Mouse (Mus musculus): Measurements from ENCODE around the gene Lrrk1. TPM values are rescaled to one million over a fixed set of nuclear protein-coding genes. Genes with fewer than 3 reads are reported as not detected.

The Lrrk1 gene
- polyA plus RNA-seq, 1 experiment from 2014 or later, result 3.6 TPM

DNA sequence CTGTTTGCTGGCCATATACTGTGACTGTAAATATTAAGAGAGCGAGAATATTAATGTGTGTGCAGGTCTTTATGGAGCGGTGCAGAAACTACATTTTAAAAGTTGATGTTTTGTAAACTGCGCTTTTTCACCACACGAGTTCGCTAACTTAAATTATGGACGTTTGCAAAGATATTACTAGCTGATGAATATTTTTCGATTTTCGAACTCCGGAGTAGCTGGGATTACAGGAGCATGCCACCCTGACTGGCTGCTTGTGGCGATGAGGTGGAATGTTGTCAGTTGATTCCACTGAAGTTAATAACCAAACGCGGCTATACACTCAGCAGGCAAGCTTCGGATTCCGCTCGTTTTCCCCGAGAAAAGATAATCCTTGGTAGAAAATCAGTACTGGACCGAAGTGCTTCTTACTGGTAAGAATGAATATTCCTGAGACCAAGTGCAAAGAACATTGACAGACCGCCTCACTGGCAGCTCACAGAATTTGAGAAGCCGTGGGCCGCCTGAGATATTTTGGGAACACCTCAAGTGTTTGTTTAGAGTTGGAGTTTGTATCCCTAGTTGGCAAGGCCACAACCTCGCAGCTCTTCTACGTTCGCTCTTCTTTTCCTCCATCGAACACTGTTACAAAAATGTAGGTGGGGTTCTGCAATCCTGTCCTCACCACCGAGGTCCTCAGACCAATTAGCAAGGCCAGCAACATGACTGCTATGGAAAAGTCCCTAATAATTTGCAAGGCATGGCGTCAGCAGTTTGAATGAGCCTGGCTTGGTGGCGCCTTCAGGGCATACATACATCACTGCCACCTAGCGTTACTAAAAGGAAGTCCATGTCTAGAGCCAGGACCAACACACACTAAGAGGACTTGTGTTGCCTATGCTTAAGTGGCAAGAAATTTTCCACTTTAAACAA lies 727 bp upstream of the Lrrk1 start:
- peak; percentile 69 for ATAC-seq (ENCODE audit: low FRiP score, low TSS enrichment)
- Histone ChIP-seq H3K36me3 (ENCODE audit: control insufficient read depth, insufficient read depth, low read length) (no peaks in the 10 kb centered on the region), H3K27ac (replicated peaks; ENCODE audit: low read depth, low read length) (no peak overlapping the region), H3K4me2 (ENCODE audit: low read length) (peak overlapping the region; percentile 98), H3K9ac (replicated peaks; ENCODE audit: low read length) (no peak overlapping the region; the same call in 1 of the 2 replicates), H3K4me3 (replicated peaks; ENCODE audit: low read depth, low read length) (peak overlapping the region; percentile 51), H3K9me3 (ENCODE audit: control insufficient read depth, low read length) (no peaks in the 10 kb centered on the region), H3K27me3 (ENCODE audit: control insufficient read depth, insufficient read depth, low read length) (peaks cover 18% of the 10 kb centered on the region), H3K4me1 (ENCODE audit: control insufficient read depth, insufficient read depth, low read length) (peaks cover 12% of the 10 kb centered on the region)
- peak; percentile 88 for DNase-seq
- 13% methylated on average over 28 of the region's 28 CpGs for WGBS

DNA sequence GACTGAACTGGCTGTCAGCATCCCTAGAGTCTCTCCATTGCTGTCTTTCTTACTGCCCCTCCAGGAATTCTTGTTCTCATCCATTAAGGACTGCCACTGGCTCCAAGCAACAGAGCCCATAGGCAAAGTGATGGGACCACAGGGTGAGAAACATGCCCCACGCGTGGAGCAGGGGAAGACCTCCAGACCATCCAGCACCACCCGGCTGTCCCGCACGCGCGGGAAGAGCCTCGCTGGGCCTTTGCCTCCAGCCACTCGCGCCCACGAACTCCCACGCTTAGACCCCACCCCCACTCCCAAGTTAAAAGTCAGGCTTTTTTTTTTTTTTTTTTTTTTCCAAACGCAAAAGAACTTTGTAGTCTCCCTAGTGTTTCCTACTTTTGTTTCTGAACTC lies 734 bp downstream of the Lrrk1 start:
- ATAC-seq (ENCODE audit: low FRiP score, low TSS enrichment) (no peak), DNase-seq (peak; percentile 19)
- Histone ChIP-seq H3K9me3 (ENCODE audit: control insufficient read depth, low read length) (no peaks in the 10 kb centered on the region), H3K4me3 (replicated peaks; ENCODE audit: low read depth, low read length) (peak overlapping the region; percentile 51), H3K27ac (replicated peaks; ENCODE audit: low read depth, low read length) (no peak overlapping the region), H3K4me1 (ENCODE audit: control insufficient read depth, insufficient read depth, low read length) (peaks cover 12% of the 10 kb centered on the region), H3K36me3 (ENCODE audit: control insufficient read depth, insufficient read depth, low read length) (no peaks in the 10 kb centered on the region), H3K4me2 (ENCODE audit: low read length) (peak overlapping the region; percentile 98), H3K27me3 (ENCODE audit: control insufficient read depth, insufficient read depth, low read length) (peaks cover 18% of the 10 kb centered on the region), H3K9ac (replicated peaks; ENCODE audit: low read length) (peak overlapping the region; percentile 57)
- 2% methylated on average over 13 of the region's 13 CpGs for WGBS

DNA sequence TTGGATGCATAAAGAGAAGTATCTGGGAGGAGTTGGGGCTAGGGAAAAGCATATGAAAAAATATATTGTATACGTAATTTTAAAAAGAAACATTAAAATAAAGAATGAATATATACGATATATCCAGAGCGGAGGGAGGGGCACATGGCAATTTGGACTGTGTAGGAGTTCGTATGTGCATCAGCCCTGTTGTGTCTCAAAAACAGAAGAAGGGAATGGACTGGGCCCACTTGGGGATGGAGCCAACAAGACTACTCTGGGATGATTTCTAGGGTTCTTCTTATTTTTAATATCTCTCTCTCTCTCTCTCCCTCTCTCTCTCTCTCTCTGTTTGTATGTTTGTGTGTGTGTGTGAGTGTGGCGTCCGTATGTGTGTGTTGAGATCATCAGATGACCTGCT lies 1.7 kb downstream of the Lrrk1 start:
- peaks cover 18% of the 10 kb centered on the region for H3K27me3 ChIP-seq (ENCODE audit: control insufficient read depth, insufficient read depth, low read length)
- DNase-seq, result no peak
- H3K4me2 ChIP-seq (ENCODE audit: low read length), result no peak overlapping the region
- 95% methylated on average over 6 of the region's 6 CpGs for WGBS
- H3K4me3 ChIP-seq (replicated peaks; ENCODE audit: low read depth, low read length), result no peak overlapping the region
- no peak overlapping the region for H3K27ac ChIP-seq (replicated peaks; ENCODE audit: low read depth, low read length)
- H3K9me3 ChIP-seq (ENCODE audit: control insufficient read depth, low read length), result no peaks in the 10 kb centered on the region
- H3K36me3 ChIP-seq (ENCODE audit: control insufficient read depth, insufficient read depth, low read length), result no peaks in the 10 kb centered on the region
- no peak overlapping the region for H3K9ac ChIP-seq (replicated peaks; ENCODE audit: low read length)
- peaks cover 12% of the 10 kb centered on the region for H3K4me1 ChIP-seq (ENCODE audit: control insufficient read depth, insufficient read depth, low read length)
- ATAC-seq (ENCODE audit: low FRiP score, low TSS enrichment), result no peak

DNA sequence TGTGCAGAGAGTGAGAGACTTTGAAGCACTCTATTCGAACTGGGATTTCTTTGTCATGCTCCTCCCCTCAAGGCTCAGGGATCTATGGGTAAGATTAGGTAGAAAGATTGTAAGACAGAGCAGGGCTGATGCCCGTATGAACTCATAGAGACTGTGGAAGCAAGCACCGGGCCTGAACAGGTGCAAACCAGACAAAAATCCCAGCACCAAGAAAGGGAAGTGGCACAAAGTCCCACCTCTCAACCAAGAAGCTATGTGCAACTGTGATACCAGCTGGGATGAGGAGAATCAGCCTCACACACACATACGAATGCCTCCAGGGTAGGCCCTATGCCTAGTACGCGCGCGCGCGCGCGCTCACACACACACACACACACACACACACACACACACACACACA lies 2.3 kb downstream of the Lrrk1 start:
- 96% methylated on average over 12 of the region's 12 CpGs for WGBS

DNA sequence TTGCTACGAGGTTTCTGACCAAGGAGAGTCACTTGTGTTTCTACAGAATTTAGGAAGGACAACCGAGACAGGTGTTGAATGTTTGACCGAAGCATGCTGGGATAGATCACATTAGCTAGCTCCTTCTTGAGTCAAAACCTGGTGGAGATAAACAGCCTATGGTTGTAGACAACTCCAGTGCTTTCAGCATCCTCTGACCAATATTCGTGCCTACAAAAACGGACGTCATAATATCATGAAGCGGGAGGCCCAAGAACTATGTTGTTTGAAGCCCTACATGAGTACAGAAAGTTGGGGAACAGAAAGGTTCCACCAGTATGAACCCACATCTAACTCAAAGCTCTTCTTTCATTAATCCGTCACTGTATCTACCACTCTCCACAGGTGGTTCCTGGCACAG lies 3.3 kb downstream of the Lrrk1 start:
- no peak for ATAC-seq (ENCODE audit: low FRiP score, low TSS enrichment)
- peaks cover 18% of the 10 kb centered on the region for H3K27me3 ChIP-seq (ENCODE audit: control insufficient read depth, insufficient read depth, low read length)
- H3K4me1 ChIP-seq (ENCODE audit: control insufficient read depth, insufficient read depth, low read length), result peaks cover 12% of the 10 kb centered on the region
- H3K4me3 ChIP-seq (replicated peaks; ENCODE audit: low read depth, low read length), result no peak overlapping the region
- no peak for DNase-seq
- H3K27ac ChIP-seq (replicated peaks; ENCODE audit: low read depth, low read length), result no peak overlapping the region
- 93% methylated on average over 8 of the region's 8 CpGs for WGBS
- H3K36me3 ChIP-seq (ENCODE audit: control insufficient read depth, insufficient read depth, low read length), result no peaks in the 10 kb centered on the region
- H3K9ac ChIP-seq (replicated peaks; ENCODE audit: low read length), result no peak overlapping the region
- H3K4me2 ChIP-seq (ENCODE audit: low read length), result no peak overlapping the region
- H3K9me3 ChIP-seq (ENCODE audit: control insufficient read depth, low read length), result no peaks in the 10 kb centered on the region

More for the DNA sequence above, 2.3 kb downstream of the Lrrk1 start:
- DNase-seq (no peak), ATAC-seq (ENCODE audit: low FRiP score, low TSS enrichment) (no peak)
- Histone ChIP-seq H3K4me2 (ENCODE audit: low read length) (no peak overlapping the region), H3K4me3 (replicated peaks; ENCODE audit: low read depth, low read length) (no peak overlapping the region), H3K9ac (replicated peaks; ENCODE audit: low read length) (no peak overlapping the region), H3K36me3 (ENCODE audit: control insufficient read depth, insufficient read depth, low read length) (no peaks in the 10 kb centered on the region), H3K27me3 (ENCODE audit: control insufficient read depth, insufficient read depth, low read length) (peaks cover 18% of the 10 kb centered on the region), H3K9me3 (ENCODE audit: control insufficient read depth, low read length) (no peaks in the 10 kb centered on the region), H3K27ac (replicated peaks; ENCODE audit: low read depth, low read length) (no peak overlapping the region), H3K4me1 (ENCODE audit: control insufficient read depth, insufficient read depth, low read length) (peaks cover 12% of the 10 kb centered on the region)

DNA sequence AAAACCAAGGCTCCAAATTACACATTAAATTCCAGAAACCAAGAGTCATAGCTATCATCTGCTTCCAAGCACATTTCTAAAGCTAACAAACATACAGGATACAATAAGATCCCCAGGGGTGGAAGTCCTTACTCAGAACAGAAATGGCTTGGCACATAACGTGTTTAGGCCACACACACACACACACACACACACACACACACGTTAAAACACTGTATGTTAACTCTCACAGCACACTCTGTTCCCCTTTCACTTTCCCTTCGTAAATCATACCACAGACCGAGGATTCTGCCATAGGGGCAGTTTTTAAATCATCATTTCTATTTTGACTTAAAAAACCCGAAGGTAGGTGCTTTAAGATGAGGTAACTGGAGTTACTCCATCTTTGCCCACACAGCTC lies 3.9 kb downstream of the Lrrk1 start:
- 81% methylated on average over 5 of the region's 5 CpGs for WGBS
- H3K27me3 ChIP-seq (ENCODE audit: control insufficient read depth, insufficient read depth, low read length), result peaks cover 18% of the 10 kb centered on the region
- H3K4me2 ChIP-seq (ENCODE audit: low read length), result no peak overlapping the region
- no peaks in the 10 kb centered on the region for H3K36me3 ChIP-seq (ENCODE audit: control insufficient read depth, insufficient read depth, low read length)
- no peak overlapping the region for H3K27ac ChIP-seq (replicated peaks; ENCODE audit: low read depth, low read length)
- H3K4me3 ChIP-seq (replicated peaks; ENCODE audit: low read depth, low read length), result no peak overlapping the region
- ATAC-seq (ENCODE audit: low FRiP score, low TSS enrichment) (no peak), DNase-seq (no peak)
- peaks cover 12% of the 10 kb centered on the region for H3K4me1 ChIP-seq (ENCODE audit: control insufficient read depth, insufficient read depth, low read length)
- H3K9me3 ChIP-seq (ENCODE audit: control insufficient read depth, low read length), result no peaks in the 10 kb centered on the region
- H3K9ac ChIP-seq (replicated peaks; ENCODE audit: low read length), result no peak overlapping the region

DNA sequence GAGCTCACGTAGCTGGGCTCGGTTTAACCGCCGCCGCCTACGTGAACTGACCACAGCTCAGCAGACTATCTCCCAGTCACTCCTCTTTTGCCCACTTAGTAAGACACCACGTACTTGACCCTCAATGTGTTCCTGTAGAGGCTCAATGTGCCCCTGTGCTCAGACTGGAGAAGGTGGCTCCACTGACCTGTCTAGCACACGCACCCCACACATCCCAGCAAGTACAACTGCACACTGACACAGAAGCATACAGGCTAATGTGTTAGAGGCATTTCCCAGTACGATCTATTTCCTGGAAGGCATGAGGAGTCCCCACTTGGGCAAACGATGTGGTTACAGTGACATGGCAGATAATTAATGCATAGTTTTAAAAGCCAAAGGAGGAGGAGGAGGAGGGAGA lies 11.6 kb downstream of the Lrrk1 start:
- Histone ChIP-seq H3K4me1 (ENCODE audit: control insufficient read depth, insufficient read depth, low read length) (no peaks in the 10 kb centered on the region), H3K9me3 (ENCODE audit: control insufficient read depth, low read length) (no peaks in the 10 kb centered on the region), H3K27ac (replicated peaks; ENCODE audit: low read depth, low read length) (no peak overlapping the region), H3K4me2 (ENCODE audit: low read length) (no peak overlapping the region), H3K27me3 (ENCODE audit: control insufficient read depth, insufficient read depth, low read length) (no peaks in the 10 kb centered on the region), H3K36me3 (ENCODE audit: control insufficient read depth, insufficient read depth, low read length) (no peaks in the 10 kb centered on the region), H3K9ac (replicated peaks; ENCODE audit: low read length) (no peak overlapping the region), H3K4me3 (replicated peaks; ENCODE audit: low read depth, low read length) (no peak overlapping the region)
- DNase-seq (no peak), ATAC-seq (ENCODE audit: low FRiP score, low TSS enrichment) (no peak)
- WGBS, result 87% methylated on average over 10 of the region's 10 CpGs

DNA sequence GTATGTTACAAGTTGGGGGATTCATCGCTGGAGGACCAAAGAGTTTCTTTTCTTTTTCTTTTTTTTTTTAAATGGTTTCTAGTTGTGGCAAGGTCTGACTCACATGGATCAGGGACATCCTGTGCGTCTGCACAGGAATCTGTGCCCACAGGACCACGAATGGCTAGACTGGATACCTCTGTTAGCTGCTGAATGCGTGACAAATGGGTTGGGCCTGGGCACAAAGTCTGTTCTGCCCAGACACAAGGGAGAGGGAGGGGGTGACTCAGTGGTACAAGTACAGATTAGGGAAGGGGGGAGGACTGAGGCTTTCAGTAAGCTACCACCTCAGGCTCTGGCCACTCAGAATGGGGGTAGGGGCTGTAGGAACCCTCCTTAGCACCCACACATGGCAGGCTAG lies 12.4 kb downstream of the Lrrk1 start:
- Histone ChIP-seq H3K4me2 (ENCODE audit: low read length) (no peak overlapping the region), H3K27me3 (ENCODE audit: control insufficient read depth, insufficient read depth, low read length) (no peaks in the 10 kb centered on the region), H3K9me3 (ENCODE audit: control insufficient read depth, low read length) (no peaks in the 10 kb centered on the region), H3K36me3 (ENCODE audit: control insufficient read depth, insufficient read depth, low read length) (no peaks in the 10 kb centered on the region), H3K9ac (replicated peaks; ENCODE audit: low read length) (no peak overlapping the region), H3K4me1 (ENCODE audit: control insufficient read depth, insufficient read depth, low read length) (no peaks in the 10 kb centered on the region), H3K27ac (replicated peaks; ENCODE audit: low read depth, low read length) (no peak overlapping the region), H3K4me3 (replicated peaks; ENCODE audit: low read depth, low read length) (no peak overlapping the region)
- ATAC-seq (ENCODE audit: low FRiP score, low TSS enrichment) (no peak), DNase-seq (no peak)
- WGBS, result 69% methylated on average over 4 of the region's 4 CpGs

DNA sequence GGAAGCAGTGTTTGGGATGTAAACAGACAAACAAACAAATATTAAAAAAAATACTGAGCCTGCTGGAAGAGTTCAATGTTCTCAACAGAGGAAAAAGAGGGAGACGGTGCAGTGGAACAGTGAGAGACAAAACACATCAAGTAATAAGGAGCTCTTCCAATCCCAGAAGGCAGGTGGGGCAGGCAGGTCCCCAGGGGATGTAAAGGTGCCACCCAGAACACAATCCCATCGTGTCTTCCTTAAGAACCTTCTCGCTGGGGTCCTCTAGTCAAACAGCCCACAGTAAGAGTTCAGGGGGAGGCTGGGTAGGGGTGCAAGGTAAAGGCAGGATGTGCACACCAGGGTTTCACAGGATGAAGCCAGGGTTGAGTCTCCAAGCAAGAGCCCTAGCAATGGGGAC lies 14.8 kb downstream of the Lrrk1 start:
- no peaks in the 10 kb centered on the region for H3K27me3 ChIP-seq (ENCODE audit: control insufficient read depth, insufficient read depth, low read length)
- H3K4me3 ChIP-seq (replicated peaks; ENCODE audit: low read depth, low read length), result no peak overlapping the region
- H3K9ac ChIP-seq (replicated peaks; ENCODE audit: low read length), result no peak overlapping the region
- no peak for DNase-seq
- 87% methylated on average over 3 of the region's 3 CpGs for WGBS
- ATAC-seq (ENCODE audit: low FRiP score, low TSS enrichment), result no peak
- H3K27ac ChIP-seq (replicated peaks; ENCODE audit: low read depth, low read length), result no peak overlapping the region
- H3K4me2 ChIP-seq (ENCODE audit: low read length), result no peak overlapping the region
- no peaks in the 10 kb centered on the region for H3K4me1 ChIP-seq (ENCODE audit: control insufficient read depth, insufficient read depth, low read length)
- H3K9me3 ChIP-seq (ENCODE audit: control insufficient read depth, low read length), result no peaks in the 10 kb centered on the region
- no peaks in the 10 kb centered on the region for H3K36me3 ChIP-seq (ENCODE audit: control insufficient read depth, insufficient read depth, low read length)

Data from midbrain, embryonic 14.5 days (tissue).